Mouse (Mus musculus) embryonic facial prominence, embryonic 10.5 days (tissue): ENCODE results near the gene Cradd. TPM values are rescaled to one million over a fixed set of nuclear protein-coding genes. Genes with fewer than 3 reads are reported as not detected.

Source experiments
- DNase-seq: peaks from one replicate; pipeline ENCODE4 v3.0.0-alpha.2; 2017; ENCODE audit warnings: low spot score
- H3K27ac ChIP-seq: fragments of 300-500 bp; sonication (generic); replicated peaks from 2 replicates; pipeline ENCODE4 v1.5.1; 2016; ENCODE audit warnings: mild to moderate bottlenecking
- H3K27me3 ChIP-seq: fragments of 300-500 bp; sonication (generic); replicated peaks from 2 replicates; pipeline ENCODE4 v1.6.1; 2016; ENCODE audit warnings: low read depth, mild to moderate bottlenecking; ENCODE audit not compliant: poor library complexity, severe bottlenecking
- H3K36me3 ChIP-seq: fragments of 300-500 bp; sonication (generic); replicated peaks from 2 replicates; pipeline ENCODE4 v1.6.1; 2016; ENCODE audit warnings: mild to moderate bottlenecking, moderate library complexity
- H3K4me1 ChIP-seq: fragments of 300-500 bp; sonication (generic); 2 replicates; pipeline ENCODE4 v1.6.1; 2016
- H3K4me3 ChIP-seq: fragments of 300-500 bp; sonication (generic); 2 replicates; pipeline ENCODE4 v1.5.1; 2016; ENCODE audit warnings: mild to moderate bottlenecking, moderate library complexity
- H3K9me3 ChIP-seq: fragments of 300-500 bp; sonication (generic); 2 replicates; pipeline ENCODE4 v1.6.1; 2016; ENCODE audit warnings: mild to moderate bottlenecking
- WGBS: fragments of 180-500 bp; shearing (Covaris S2); methylation state at CpG from one replicate; pipeline ENCODE4 v1.1.7; 2016; 5-methylcytosine and 5-hydroxymethylcytosine counted together
- polyA plus RNA-seq: library from polyadenylated mRNA; unstranded; fragments of >200 nt; fragmentation: Nextera tagmentation; extraction: Ambion mirVana; gene quantifications from 2 replicates; pipeline ENCODE4 v1.2.1, GENCODE M21; 2016

Cradd gene
- polyA plus RNA-seq, 1 experiment from 2014 or later = 13.5 TPM

DNA sequence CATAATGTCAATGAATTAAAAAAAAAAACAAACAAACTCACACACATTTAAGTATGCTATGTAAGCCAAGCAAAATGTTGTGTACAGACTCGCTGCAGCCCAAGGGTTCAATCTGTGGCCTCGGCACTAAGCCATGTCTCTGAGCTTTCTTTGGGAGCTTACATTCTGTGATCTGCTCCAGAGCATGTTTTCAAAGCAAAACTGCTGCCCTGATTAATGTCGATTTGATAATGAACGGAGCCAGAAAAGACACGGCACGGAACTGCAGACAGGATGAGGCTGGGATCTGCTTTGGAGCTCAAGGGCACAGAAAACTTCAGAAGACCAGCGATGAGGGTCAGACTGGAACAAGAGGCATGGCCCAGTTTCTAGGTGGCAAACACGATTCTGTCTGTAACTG is 126.6 kb downstream of the Cradd start:
- DNase-seq = no peak
- WGBS = 93% methylated on average over 8 of the region's 8 CpGs
- H3K4me1 ChIP-seq = peaks cover 50% of the 10 kb centered on the region

DNA sequence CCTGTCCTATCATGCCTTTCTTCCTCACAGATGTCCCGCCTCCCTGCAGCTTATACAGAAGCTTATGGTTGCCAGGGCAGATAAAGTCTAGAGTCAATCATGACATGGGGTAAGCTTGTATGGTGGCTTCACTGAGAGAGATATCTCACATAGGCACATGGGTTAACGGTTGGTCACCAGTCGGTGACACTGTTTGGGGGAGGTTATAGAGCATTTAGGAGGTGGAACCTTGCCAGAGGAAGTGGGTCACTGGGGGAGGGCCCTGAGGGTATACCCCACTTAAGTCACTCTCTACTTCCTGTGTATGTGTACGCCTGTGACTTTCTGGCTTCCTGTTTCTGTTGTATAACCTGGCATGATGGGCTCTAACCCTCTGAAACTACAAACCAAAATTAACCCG is 128.2 kb downstream of the Cradd start:
- no peak for DNase-seq
- H3K4me3 ChIP-seq = no peak overlapping the region
- H3K36me3 ChIP-seq = no peaks in the 10 kb centered on the region
- no peaks in the 10 kb centered on the region for H3K9me3 ChIP-seq
- peaks cover 49% of the 10 kb centered on the region for H3K4me1 ChIP-seq
- H3K27me3 ChIP-seq = 0 out of 2 replicates have a peak, but pooled peaks cover 3% of the 10 kb centered on the region
- H3K27ac ChIP-seq = no peak overlapping the region
- WGBS = 85% methylated on average over 5 of the region's 5 CpGs

More for the DNA sequence above, 126.6 kb downstream of the Cradd start:
- Histone ChIP-seq H3K9me3 (no peaks in the 10 kb centered on the region), H3K36me3 (no peaks in the 10 kb centered on the region), H3K27ac (no peak overlapping the region), H3K27me3 (0 out of 2 replicates have a peak, but pooled peaks cover 3% of the 10 kb centered on the region), H3K4me3 (no peak overlapping the region)

DNA sequence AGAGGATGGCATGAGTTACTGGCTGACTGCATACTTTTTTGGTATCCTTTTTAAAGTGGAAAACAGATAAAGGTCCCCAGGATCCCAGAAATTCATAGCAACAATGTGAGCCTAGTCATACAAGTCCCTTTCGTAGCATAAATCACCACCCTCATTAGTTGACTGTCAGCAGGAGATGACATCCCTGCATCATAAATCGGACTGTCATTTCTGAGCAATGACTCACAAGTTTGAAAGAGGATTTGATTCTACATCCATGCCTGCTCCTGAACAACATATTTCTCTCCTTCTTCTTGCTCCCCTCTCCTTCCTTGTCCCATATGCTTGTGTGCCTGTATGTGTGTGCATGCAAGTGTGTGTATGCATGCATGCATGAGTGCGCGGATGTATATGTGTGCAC is 129.2 kb downstream of the Cradd start:
- H3K27ac ChIP-seq = no peak overlapping the region
- WGBS = 95% methylated on average over 4 of the region's 4 CpGs

DNA sequence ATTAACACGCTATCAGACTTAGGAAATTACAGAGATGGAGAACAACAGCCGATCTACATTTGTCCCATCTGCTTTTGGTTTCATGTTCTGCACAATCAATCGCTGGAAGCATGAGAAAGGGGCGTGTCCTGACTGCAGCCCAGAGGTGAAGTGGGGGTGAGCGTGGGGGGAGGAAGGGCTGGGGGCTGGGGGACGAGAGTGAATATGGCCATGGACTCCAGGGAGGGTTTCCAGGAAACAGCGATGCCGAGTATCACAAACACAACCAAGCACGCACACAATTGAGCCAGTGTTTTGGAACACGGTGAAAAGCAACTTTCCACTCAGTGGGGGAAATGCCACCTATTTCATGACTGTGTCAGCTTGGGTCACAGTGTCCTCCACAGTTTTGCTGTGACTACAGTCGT is 130.1 kb downstream of the Cradd start:
- peak; percentile 60 for DNase-seq
- no peaks in the 10 kb centered on the region for H3K27me3 ChIP-seq
- H3K9me3 ChIP-seq = peaks cover 1% of the 10 kb centered on the region; the same call in 1 of the 2 replicates
- 34% methylated on average over 11 of the region's 11 CpGs for WGBS
- no peaks in the 10 kb centered on the region for H3K36me3 ChIP-seq
- H3K4me3 ChIP-seq = peak overlapping the region; percentile 36; the same call in 1 of the 2 replicates
- peaks cover 30% of the 10 kb centered on the region for H3K4me1 ChIP-seq
- peak overlapping the region; percentile 52 for H3K27ac ChIP-seq

More for the DNA sequence above, 129.2 kb downstream of the Cradd start:
- no peak for DNase-seq
- no peaks in the 10 kb centered on the region for H3K36me3 ChIP-seq
- no peaks in the 10 kb centered on the region for H3K9me3 ChIP-seq
- peaks cover 39% of the 10 kb centered on the region for H3K4me1 ChIP-seq
- H3K27me3 ChIP-seq = no peaks in the 10 kb centered on the region
- no peak overlapping the region for H3K4me3 ChIP-seq

DNA sequence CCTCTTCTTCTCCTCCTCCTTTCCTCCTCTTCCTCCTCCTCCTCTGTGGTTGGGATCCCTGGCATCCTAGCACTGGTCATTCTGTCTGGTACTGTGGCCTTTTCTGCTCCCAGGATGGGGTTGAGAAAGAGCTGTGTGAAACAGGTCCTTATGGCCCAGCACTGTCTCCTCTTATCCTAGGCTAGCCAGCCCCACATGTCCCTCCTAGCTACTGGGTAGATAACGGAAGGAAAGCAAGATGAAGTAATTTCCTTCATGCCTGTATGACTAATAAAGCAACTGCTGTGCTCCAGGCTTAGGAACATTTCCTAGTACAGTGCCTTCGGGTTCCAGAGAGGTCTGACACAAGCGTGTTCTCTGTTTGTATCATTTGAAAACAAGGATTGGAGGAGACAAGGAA is 132.1 kb downstream of the Cradd start:
- DNase-seq = no peak
- Histone ChIP-seq H3K36me3 (no peaks in the 10 kb centered on the region), H3K27me3 (no peaks in the 10 kb centered on the region), H3K9me3 (peaks cover 5% of the 10 kb centered on the region; the same call in 1 of the 2 replicates), H3K27ac (no peak overlapping the region), H3K4me3 (no peak overlapping the region), H3K4me1 (peaks cover 27% of the 10 kb centered on the region)
- WGBS = 81% methylated on average over 3 of the region's 3 CpGs

DNA sequence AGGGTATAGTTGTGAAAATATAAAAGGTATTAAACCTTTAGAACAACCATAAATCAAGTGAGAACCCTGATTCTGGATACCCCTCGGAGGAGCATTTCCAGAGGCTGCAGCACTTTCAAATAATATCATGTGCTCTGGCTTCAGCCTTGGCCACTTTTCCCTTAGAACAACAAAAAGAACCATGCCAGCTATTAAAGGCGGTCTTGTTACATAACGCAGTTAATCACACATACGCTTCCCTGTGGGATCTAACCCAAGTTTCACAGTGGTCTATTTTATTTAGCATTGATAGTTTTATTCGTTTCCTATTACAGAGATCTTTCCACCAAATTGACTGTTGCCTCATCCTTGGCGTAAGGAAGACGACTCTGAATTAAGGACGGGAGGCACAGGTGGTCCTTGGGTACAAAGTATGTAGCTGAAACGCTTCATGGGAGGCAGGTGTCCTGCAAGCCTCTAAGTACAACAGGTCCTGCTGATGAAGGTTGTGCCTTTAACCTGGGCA is 132.7 kb downstream of the Cradd start:
- H3K36me3 ChIP-seq = no peaks in the 10 kb centered on the region
- peaks cover 5% of the 10 kb centered on the region; the same call in 1 of the 2 replicates for H3K9me3 ChIP-seq
- H3K27me3 ChIP-seq = no peaks in the 10 kb centered on the region
- no peak overlapping the region for H3K27ac ChIP-seq
- WGBS = 90% methylated on average over 9 of the region's 9 CpGs
- DNase-seq = no peak
- H3K4me1 ChIP-seq = peaks cover 27% of the 10 kb centered on the region
- no peak overlapping the region for H3K4me3 ChIP-seq

DNA sequence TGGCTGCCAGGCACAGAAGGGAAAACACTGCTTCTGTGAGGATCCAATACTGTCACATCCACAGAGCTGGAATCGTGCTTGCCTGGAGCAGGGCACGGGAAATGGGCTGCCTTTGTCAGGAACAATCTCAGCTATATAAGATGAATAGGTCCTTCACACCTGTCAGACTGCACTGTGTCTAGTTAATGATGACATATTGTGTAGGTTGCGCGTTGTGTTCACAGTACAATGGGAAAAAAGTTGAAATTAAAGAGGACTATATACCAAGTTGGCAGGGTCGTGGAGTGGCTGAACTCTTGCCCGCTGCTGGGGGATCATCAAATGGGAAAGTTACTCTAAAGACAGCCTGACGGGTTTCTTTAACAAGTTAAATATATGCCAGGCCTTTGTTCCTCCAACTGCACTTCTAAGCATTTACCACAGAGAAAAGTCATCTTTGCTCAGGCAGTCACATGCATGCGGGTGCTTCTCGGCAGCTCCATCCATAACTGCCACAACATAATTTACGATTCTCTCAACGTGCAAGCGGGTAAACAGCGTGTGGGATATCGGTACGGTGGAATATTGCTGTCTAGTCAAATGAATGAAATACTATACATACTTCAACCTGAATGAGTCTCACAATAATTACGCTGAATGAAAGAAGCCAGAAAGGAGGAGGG is 134.3 kb downstream of the Cradd start:
- Histone ChIP-seq H3K4me1 (peaks cover 21% of the 10 kb centered on the region), H3K27ac (no peak overlapping the region), H3K27me3 (no peaks in the 10 kb centered on the region), H3K9me3 (peaks cover 5% of the 10 kb centered on the region; the same call in 1 of the 2 replicates), H3K36me3 (no peaks in the 10 kb centered on the region), H3K4me3 (no peak overlapping the region)
- 92% methylated on average over 16 of the region's 16 CpGs for whole genome bisulfite sequencing
- DNase-seq = no peak

DNA sequence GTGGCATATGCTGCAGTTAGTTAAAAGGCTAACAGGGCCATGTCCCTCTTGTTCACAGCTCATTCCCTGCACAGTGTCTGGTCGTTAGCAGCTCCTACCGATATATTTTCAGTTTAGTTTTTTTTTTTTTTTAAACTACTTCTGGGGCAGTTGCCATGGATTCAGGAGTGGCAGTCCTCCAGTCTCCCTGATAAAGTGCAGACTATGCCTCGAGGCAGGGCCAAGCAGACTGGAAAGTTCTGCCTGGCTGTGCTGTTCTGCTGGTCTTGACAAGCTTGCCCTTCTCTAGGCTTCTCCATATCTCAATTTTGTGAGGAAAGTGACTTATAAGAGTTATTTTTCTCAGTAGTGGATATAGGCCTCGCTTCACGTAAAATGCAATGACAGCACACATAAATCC is 139.7 kb downstream of the Cradd start:
- 83% methylated on average over 5 of the region's 5 CpGs for WGBS
- DNase-seq = no peak
- no peaks in the 10 kb centered on the region for H3K27me3 ChIP-seq

DNA sequence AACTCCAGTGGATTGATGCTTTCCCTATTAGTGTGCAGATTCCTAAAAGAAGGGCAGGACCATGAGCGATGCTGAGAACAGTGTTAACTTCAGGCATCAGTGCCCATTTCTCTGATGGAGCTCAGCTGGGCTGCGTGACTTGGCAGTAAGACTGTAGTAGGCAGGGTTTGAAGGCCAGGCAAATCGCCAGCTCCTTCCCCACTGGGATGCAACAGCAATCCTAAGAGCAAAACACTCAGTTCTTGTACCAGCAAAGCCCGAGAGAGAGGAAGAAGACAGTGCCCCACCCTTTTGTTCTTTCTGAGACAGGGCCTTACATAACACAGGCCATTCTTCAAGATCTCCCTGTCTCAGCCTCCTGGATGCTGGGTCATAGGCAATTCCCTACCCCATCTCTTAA is 140.9 kb downstream of the Cradd start:
- Histone ChIP-seq H3K27me3 (no peaks in the 10 kb centered on the region), H3K9me3 (no peaks in the 10 kb centered on the region), H3K36me3 (no peaks in the 10 kb centered on the region), H3K4me1 (0 out of 2 replicates have a peak, but pooled peaks cover 4% of the 10 kb centered on the region), H3K27ac (no peak overlapping the region), H3K4me3 (no peak overlapping the region)
- 84% methylated on average over 4 of the region's 4 CpGs for WGBS
- no peak for DNase-seq

More for the DNA sequence above, 139.7 kb downstream of the Cradd start:
- peaks cover 5% of the 10 kb centered on the region; the same call in 1 of the 2 replicates for H3K9me3 ChIP-seq
- H3K4me1 ChIP-seq = 0 out of 2 replicates have a peak, but pooled peaks cover 4% of the 10 kb centered on the region
- H3K36me3 ChIP-seq = no peaks in the 10 kb centered on the region
- H3K4me3 ChIP-seq = no peak overlapping the region
- no peak overlapping the region for H3K27ac ChIP-seq

DNA sequence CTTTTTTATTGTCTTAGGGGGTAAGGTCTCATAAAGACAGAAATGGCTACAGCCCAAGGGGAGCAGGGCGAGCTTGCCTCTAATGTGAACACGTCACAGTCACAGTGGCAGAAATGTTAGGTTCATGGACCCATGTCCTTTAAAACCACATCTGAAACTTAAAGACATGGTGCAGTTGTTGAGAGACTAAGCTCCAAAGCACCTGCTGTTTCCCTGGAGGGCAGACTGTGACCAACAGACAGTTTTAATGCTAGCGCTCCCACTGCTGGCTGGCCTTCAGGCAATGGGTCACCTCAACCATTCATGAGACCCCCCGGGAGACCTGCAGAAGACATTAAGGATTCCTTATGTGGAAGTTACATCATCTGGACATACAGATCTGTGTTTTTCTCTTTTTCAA is 141.5 kb downstream of the Cradd start:
- Histone ChIP-seq H3K4me3 (no peak overlapping the region), H3K9me3 (no peaks in the 10 kb centered on the region), H3K36me3 (no peaks in the 10 kb centered on the region), H3K4me1 (peaks cover 8% of the 10 kb centered on the region), H3K27ac (no peak overlapping the region), H3K27me3 (no peaks in the 10 kb centered on the region)
- 89% methylated on average over 4 of the region's 4 CpGs for WGBS
- no peak for DNase-seq

DNA sequence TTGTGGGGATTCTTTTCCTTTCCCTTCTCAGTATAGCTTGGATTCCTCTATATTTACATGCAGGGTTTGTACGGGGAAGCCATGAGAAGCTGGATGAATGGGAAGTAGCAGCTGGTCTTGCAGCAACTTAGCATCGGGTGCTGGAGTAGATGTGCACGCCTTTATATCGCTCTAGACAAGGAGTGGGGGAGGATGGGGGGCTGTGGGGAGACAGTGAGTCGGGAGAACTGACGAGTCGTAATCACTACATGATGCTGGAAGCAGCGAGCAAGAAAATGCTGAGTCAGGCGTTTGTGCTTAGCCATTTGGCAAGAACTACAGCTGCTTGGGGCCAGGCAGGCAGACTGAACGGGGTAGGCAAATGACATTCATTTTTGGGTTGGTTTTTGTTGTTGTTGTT is 142.4 kb downstream of the Cradd start:
- Histone ChIP-seq H3K9me3 (no peaks in the 10 kb centered on the region), H3K4me3 (no peak overlapping the region), H3K36me3 (no peaks in the 10 kb centered on the region), H3K4me1 (peaks cover 17% of the 10 kb centered on the region), H3K27me3 (no peaks in the 10 kb centered on the region), H3K27ac (no peak overlapping the region)
- WGBS = 76% methylated on average over 10 of the region's 10 CpGs
- DNase-seq = peak; percentile 23

DNA sequence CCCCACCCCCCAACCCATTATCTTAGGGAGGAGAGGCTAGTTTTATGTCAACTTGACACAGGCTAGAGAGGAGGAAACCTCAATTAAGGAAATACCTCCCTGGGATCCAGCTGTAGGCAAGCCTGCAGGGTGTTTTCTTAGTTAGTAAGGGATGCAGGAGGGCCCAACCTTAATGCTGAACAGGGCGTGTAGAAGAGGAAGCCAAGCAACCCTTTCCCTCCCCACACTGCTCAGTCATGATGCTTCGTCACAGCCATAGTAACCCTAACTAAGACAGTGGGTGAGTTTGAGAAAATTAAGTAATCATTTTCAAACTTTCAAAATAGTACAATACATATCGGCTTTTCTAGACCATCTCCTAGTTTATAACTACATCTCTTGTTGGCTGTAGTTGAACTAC is 143.0 kb downstream of the Cradd start:
- peaks cover 19% of the 10 kb centered on the region for H3K4me1 ChIP-seq
- H3K9me3 ChIP-seq = no peaks in the 10 kb centered on the region
- H3K27ac ChIP-seq = no peak overlapping the region
- DNase-seq = no peak
- H3K36me3 ChIP-seq = no peaks in the 10 kb centered on the region
- no peaks in the 10 kb centered on the region for H3K27me3 ChIP-seq
- H3K4me3 ChIP-seq = no peak overlapping the region
- 78% methylated on average over 3 of the region's 3 CpGs for WGBS

DNA sequence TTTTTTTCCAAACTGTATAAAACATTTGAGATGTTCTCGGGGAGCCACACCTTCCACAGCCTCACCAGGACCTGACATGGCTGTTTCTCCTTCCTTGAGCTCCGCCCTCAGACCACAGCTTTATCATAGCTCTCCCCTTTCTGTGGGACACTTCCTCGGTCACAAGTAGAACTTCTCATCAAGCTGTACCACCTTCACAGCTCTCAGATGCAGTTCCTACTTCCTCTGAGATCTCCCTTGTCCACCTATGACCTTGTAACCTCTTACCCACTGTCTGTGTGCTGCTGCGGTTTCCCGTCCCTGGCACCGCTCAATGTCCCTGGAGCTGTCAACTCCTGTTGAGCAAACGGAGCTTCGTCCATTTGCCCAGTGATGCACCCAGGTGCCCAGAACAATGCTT is 143.8 kb downstream of the Cradd start:
- Histone ChIP-seq H3K27me3 (no peaks in the 10 kb centered on the region), H3K4me3 (no peak overlapping the region), H3K36me3 (no peaks in the 10 kb centered on the region), H3K27ac (no peak overlapping the region), H3K9me3 (no peaks in the 10 kb centered on the region), H3K4me1 (peaks cover 27% of the 10 kb centered on the region)
- no peak for DNase-seq
- 87% methylated on average over 8 of the region's 8 CpGs for WGBS
